Mouse (Mus musculus) T-cell, adult 2 months (primary cell): ENCODE measurements around the gene Cfap43.

Experiments used
- DNase-seq: peaks from one replicate; pipeline ENCODE4 v3.0.0; 2022; ENCODE audit warnings: low spot score

The Cfap43 gene

GRCm38 (mm10) chr19:47710376-47710775 is 208.7 kb downstream of the Cfap43 start:
- no peak for DNase-seq

GRCm38 (mm10) chr19:47705772-47706309 is 213.2 kb downstream of the Cfap43 start:
- DNase-seq = no peak

- no peak for DNase-seq
These were observed 213.9 kb downstream of the Cfap43 start for GRCm38 (mm10) chr19:47705080-47705771.

GRCm38 (mm10) chr19:47700509-47700908 is 218.6 kb downstream of the Cfap43 start:
- no peak for DNase-seq

GRCm38 (mm10) chr19:47699743-47700142 is 219.3 kb downstream of the Cfap43 start:
- DNase-seq = no peak

- DNase-seq = no peak
These were observed 220.8 kb downstream of the Cfap43 start for GRCm38 (mm10) chr19:47698266-47698665.

- DNase-seq = no peak
These were observed 222.0 kb downstream of the Cfap43 start for GRCm38 (mm10) chr19:47697067-47697466.

GRCm38 (mm10) chr19:47696411-47696810 is 222.7 kb downstream of the Cfap43 start:
- no peak for DNase-seq

GRCm38 (mm10) chr19:47695725-47696124 is 223.4 kb downstream of the Cfap43 start:
- no peak for DNase-seq

GRCm38 (mm10) chr19:47691994-47692393 is 227.1 kb downstream of the Cfap43 start, which contains the start of gene Col17a1:
Col17a1 (minus strand) TSS chr19:47692094.
- no peak for DNase-seq

- DNase-seq = no peak
These were observed 229.5 kb downstream of the Cfap43 start for GRCm38 (mm10) chr19:47689592-47689991.
